Mouse (Mus musculus) liver, embryonic 13.5 days (tissue): ENCODE measurements around the gene Mybbp1a. TPM values are rescaled to one million over a fixed set of nuclear protein-coding genes. Genes with fewer than 3 reads are reported as not detected.

ENCODE experiments used
- ATAC-seq: fragments of 200-750 bp; cut with Nextera tagmentation; 2 replicates; pipeline ENCODE4 v1.8.0; 2017; ENCODE audit warnings: low read depth, mild to moderate bottlenecking, moderate number of reproducible peaks, moderate library complexity
- DNase-seq: peaks from one replicate; pipeline ENCODE4 v3.0.0; 2022
- H3K27ac ChIP-seq: fragments of 300-500 bp; sonication (generic); 2 replicates; pipeline ENCODE4 v1.5.1; 2015; ENCODE audit warnings: moderate library complexity, mild to moderate bottlenecking, inconsistent platforms
- H3K27me3 ChIP-seq: fragments of 300-500 bp; sonication (generic); 2 replicates; pipeline ENCODE4 v1.6.1; 2015; ENCODE audit warnings: mild to moderate bottlenecking, inconsistent platforms
- H3K36me3 ChIP-seq: fragments of 300-500 bp; sonication (generic); 2 replicates; pipeline ENCODE4 v1.6.1; 2015; ENCODE audit warnings: mild to moderate bottlenecking, inconsistent platforms
- H3K4me1 ChIP-seq: fragments of 300-500 bp; sonication (generic); replicated peaks from 2 replicates; pipeline ENCODE4 v1.6.1; 2015; ENCODE audit warnings: inconsistent platforms
- H3K4me2 ChIP-seq: fragments of 300-500 bp; sonication (generic); 2 replicates; pipeline ENCODE4 v1.6.1; 2015; ENCODE audit warnings: inconsistent platforms, mild to moderate bottlenecking, moderate library complexity
- H3K4me3 ChIP-seq: fragments of 300-500 bp; sonication (generic); replicated peaks from 2 replicates; pipeline ENCODE4 v1.5.1; 2015; ENCODE audit warnings: mild to moderate bottlenecking, inconsistent platforms
- H3K9ac ChIP-seq: fragments of 300-500 bp; sonication (generic); 2 replicates; pipeline ENCODE4 v1.6.1; 2015; ENCODE audit warnings: mild to moderate bottlenecking, inconsistent platforms
- H3K9me3 ChIP-seq: fragments of 300-500 bp; sonication (generic); replicated peaks from 2 replicates; pipeline ENCODE4 v1.6.1; 2016; ENCODE audit warnings: inconsistent platforms
- WGBS: fragments of 180-500 bp; shearing (Covaris S2); methylation state at CpG from one replicate; pipeline ENCODE4 v1.1.7; 2015; ENCODE audit not compliant: insufficient replicate concordance; 5-methylcytosine and 5-hydroxymethylcytosine counted together
- polyA plus RNA-seq: library from polyadenylated mRNA; unstranded; fragments of >200 nt; fragmentation: Nextera tagmentation; extraction: Ambion mirVana; gene quantifications from 2 replicates; pipeline ENCODE4 v1.2.1, GENCODE M21; 2015

Gene Mybbp1a
- polyA plus RNA-seq, 1 experiment from 2014 or later = 129 TPM

DNA sequence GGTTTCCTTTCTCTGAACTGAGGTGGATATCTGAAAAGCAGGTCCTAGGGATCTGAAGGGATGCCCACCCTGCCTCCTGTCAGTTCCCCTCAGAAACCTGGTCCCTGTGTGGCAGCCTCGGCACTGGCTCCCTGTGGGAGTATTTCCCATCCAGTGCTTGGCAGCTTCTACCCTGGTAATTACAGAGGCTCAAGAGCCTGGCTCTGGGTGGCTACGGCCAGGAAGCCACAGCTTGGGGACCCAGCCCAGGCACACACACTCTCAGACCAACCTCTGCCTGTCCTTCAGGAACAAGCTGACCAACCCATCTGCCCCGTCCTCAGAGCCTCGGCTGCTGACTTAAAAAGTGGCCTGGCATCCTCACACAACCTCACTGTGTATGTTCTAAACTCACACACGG, 40.2 kb downstream of the Mybbp1a start:
- H3K4me1 ChIP-seq = peaks cover 100% of the 10 kb centered on the region
- peak overlapping the region; percentile 41; the same call in 1 of the 2 replicates for H3K9ac ChIP-seq

GRCm38 (mm10) chr11:72481952-72482351, 40.8 kb downstream of the Mybbp1a start:
- Histone ChIP-seq H3K4me2 (peak overlapping the region; percentile 54), H3K9me3 (no peaks in the 10 kb centered on the region), H3K4me3 (no peak overlapping the region), H3K9ac (peak overlapping the region; percentile 41), H3K27ac (peak overlapping the region; percentile 83), H3K27me3 (no peaks in the 10 kb centered on the region), H3K36me3 (no peaks in the 10 kb centered on the region), H3K4me1 (peaks cover 100% of the 10 kb centered on the region)
- ATAC-seq (peak; percentile 84), DNase-seq (peak; percentile 65)
- 12% methylated on average over 4 of the region's 4 CpGs for WGBS

More for the DNA sequence above, 40.2 kb downstream of the Mybbp1a start:
- H3K27ac ChIP-seq = peak overlapping the region; percentile 83
- peak overlapping the region; percentile 54 for H3K4me2 ChIP-seq
- H3K4me3 ChIP-seq = no peak overlapping the region
- H3K9me3 ChIP-seq = no peaks in the 10 kb centered on the region
- no peak for ATAC-seq
- H3K27me3 ChIP-seq = no peaks in the 10 kb centered on the region
- 22% methylated on average over 5 of the region's 5 CpGs for WGBS
- H3K36me3 ChIP-seq = no peaks in the 10 kb centered on the region
- DNase-seq = no peak

- H3K4me1 ChIP-seq = peaks cover 100% of the 10 kb centered on the region
Measured at GRCm38 (mm10) chr11:72484549-72484948, 43.4 kb downstream of the Mybbp1a start.

DNA sequence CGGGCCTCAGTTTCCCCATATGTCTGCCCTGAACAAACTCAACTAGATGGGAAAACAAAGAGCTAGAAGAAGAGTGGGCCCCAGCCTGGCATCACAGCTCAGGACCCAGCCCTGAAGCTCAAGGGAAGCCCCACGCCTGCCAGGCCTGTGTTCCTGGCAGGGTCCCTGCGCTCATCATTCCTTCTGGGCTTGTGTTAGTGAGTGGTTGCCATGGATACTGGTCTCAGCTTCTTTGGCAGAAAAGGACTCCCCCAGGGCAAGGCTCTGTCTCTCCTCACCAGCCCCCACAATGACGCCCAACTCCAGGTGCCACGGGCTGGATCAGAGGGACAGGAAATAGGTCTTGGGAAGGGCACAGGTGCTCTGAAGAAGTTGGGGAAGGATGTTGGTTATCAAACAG, 44.0 kb downstream of the Mybbp1a start:
- Histone ChIP-seq H3K4me1 (peaks cover 99% of the 10 kb centered on the region), H3K36me3 (no peaks in the 10 kb centered on the region), H3K4me2 (no peak overlapping the region), H3K9me3 (no peaks in the 10 kb centered on the region), H3K27me3 (peaks cover 21% of the 10 kb centered on the region), H3K4me3 (no peak overlapping the region), H3K27ac (peak overlapping the region; percentile 56), H3K9ac (no peak overlapping the region)
- ATAC-seq (no peak), DNase-seq (no peak)
- WGBS = 36% methylated on average over 5 of the region's 5 CpGs

More at GRCm38 (mm10) chr11:72484549-72484948, 43.4 kb downstream of the Mybbp1a start:
- 9% methylated on average over 6 of the region's 6 CpGs for WGBS
- Histone ChIP-seq H3K4me2 (no peak overlapping the region), H3K4me3 (no peak overlapping the region), H3K9me3 (no peaks in the 10 kb centered on the region), H3K36me3 (no peaks in the 10 kb centered on the region), H3K27ac (peak overlapping the region; percentile 56), H3K27me3 (peaks cover 14% of the 10 kb centered on the region), H3K9ac (no peak overlapping the region)
- no peak for DNase-seq
- ATAC-seq = no peak

- Histone ChIP-seq H3K36me3 (no peaks in the 10 kb centered on the region), H3K27me3 (peaks cover 25% of the 10 kb centered on the region), H3K4me1 (peaks cover 96% of the 10 kb centered on the region), H3K4me2 (peak overlapping the region; percentile 91; the same call in 1 of the 2 replicates), H3K9ac (no peak overlapping the region), H3K27ac (peak overlapping the region; percentile 56; the same call in 1 of the 2 replicates), H3K9me3 (no peaks in the 10 kb centered on the region), H3K4me3 (no peak overlapping the region)
- DNase-seq (no peak), ATAC-seq (no peak)
- 50% methylated on average over 11 of the region's 11 CpGs for WGBS
Measured at GRCm38 (mm10) chr11:72485960-72486359, 44.8 kb downstream of the Mybbp1a start.

DNA sequence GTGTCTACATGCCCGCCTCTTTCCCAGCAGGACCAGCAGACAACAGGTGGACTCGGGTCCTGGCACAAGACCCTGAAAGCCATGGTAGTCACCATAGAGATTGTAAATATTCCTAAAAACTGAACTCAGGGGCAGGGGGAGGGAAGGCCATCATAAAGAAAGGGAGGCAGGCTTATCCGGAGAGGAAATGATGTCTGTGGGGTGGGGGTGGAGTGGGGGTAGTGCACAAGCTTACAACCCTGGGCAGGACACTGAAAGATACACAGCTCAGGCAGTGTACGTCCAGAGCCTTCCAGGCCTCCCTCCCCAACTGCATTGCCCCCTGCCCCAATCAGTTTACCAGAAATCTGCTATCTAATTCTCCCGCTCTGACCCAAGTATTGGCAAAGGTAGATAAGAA, 46.0 kb downstream of the Mybbp1a start:
- WGBS = 20% methylated on average over 5 of the region's 5 CpGs
- H3K4me1 ChIP-seq = peaks cover 87% of the 10 kb centered on the region
- peak overlapping the region; percentile 40; the same call in 1 of the 2 replicates for H3K9ac ChIP-seq
- H3K4me2 ChIP-seq = peak overlapping the region; percentile 91
- H3K36me3 ChIP-seq = no peaks in the 10 kb centered on the region
- no peak for DNase-seq
- H3K9me3 ChIP-seq = no peaks in the 10 kb centered on the region
- 0 out of 2 replicates have a peak overlapping the region, but pooled peaks have one; percentile 29 for H3K27ac ChIP-seq
- peaks cover 25% of the 10 kb centered on the region for H3K27me3 ChIP-seq
- no peak for ATAC-seq
- peak overlapping the region; percentile 67 for H3K4me3 ChIP-seq

DNA sequence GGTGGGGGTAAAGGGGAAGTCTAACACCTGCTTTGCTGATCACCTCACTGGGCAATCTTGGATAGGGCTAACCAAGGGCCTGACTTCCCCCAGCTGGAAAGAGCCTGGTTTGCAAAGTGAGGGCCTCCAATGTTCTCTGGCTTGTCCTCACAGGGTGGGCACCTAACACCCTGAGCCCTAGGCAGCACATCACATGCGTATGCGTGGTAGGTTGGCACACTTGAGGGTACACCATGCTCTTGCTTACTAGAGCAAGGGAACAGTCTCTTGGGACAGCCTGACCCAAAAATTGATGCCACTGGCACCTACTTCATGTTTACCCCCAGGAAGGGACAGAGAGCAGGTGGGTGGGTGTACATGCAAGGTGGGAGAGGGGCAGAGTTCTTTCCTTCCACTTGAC, 46.6 kb downstream of the Mybbp1a start:
- Histone ChIP-seq H3K27me3 (peaks cover 25% of the 10 kb centered on the region), H3K4me1 (peaks cover 82% of the 10 kb centered on the region), H3K27ac (no peak overlapping the region), H3K9me3 (no peaks in the 10 kb centered on the region), H3K36me3 (no peaks in the 10 kb centered on the region), H3K4me2 (peak overlapping the region; percentile 91), H3K4me3 (peak overlapping the region; percentile 67), H3K9ac (peak overlapping the region; percentile 40)
- no peak for ATAC-seq
- WGBS = 40% methylated on average over 2 of the region's 2 CpGs
- no peak for DNase-seq

GRCm38 (mm10) chr11:72488753-72489271, 47.7 kb downstream of the Mybbp1a start:
- H3K9me3 ChIP-seq = no peaks in the 10 kb centered on the region
- H3K36me3 ChIP-seq = no peaks in the 10 kb centered on the region
- H3K27ac ChIP-seq = peak overlapping the region; percentile 47
- DNase-seq = no peak
- peaks cover 71% of the 10 kb centered on the region for H3K4me1 ChIP-seq
- H3K4me3 ChIP-seq = peak overlapping the region; percentile 67
- WGBS = 1% methylated on average over 38 of the region's 38 CpGs
- H3K9ac ChIP-seq = peak overlapping the region; percentile 68
- H3K27me3 ChIP-seq = peaks cover 25% of the 10 kb centered on the region
- peak overlapping the region; percentile 91 for H3K4me2 ChIP-seq
- no peak; the same call in 1 of the 2 replicates for ATAC-seq

GRCm38 (mm10) chr11:72489397-72489796, 48.2 kb downstream of the Mybbp1a start:
- Histone ChIP-seq H3K4me2 (peak overlapping the region; percentile 91), H3K9me3 (no peaks in the 10 kb centered on the region), H3K27ac (0 out of 2 replicates have a peak overlapping the region, but pooled peaks have one; percentile 47), H3K27me3 (peaks cover 25% of the 10 kb centered on the region), H3K9ac (peak overlapping the region; percentile 68), H3K36me3 (no peaks in the 10 kb centered on the region), H3K4me3 (peak overlapping the region; percentile 67), H3K4me1 (peaks cover 65% of the 10 kb centered on the region)
- peak; percentile 4; the same call in 1 of the 2 replicates for ATAC-seq
- WGBS = 1% methylated on average over 20 of the region's 42 CpGs
- no peak for DNase-seq

GRCm38 (mm10) chr11:72489881-72490301, 48.7 kb downstream of the Mybbp1a start, which contains the start of gene Spns2:
Spns2 (minus strand) TSS chr11:72489904.
- H3K27ac ChIP-seq = peak within 1 kb of the TSS; percentile 47
- WGBS = under 1% methylated on average over 42 of the region's 42 CpGs
- peak; percentile 82 for DNase-seq

GRCm38 (mm10) chr11:72491130-72491960, 50.2 kb downstream of the Mybbp1a start:
- ATAC-seq = no peak
- 62% methylated on average over 15 of the region's 15 CpGs for WGBS
- H3K9me3 ChIP-seq = no peaks in the 10 kb centered on the region
- H3K27ac ChIP-seq = no peak overlapping the region
- DNase-seq = no peak
- H3K4me2 ChIP-seq = no peak overlapping the region
- no peak overlapping the region for H3K9ac ChIP-seq
- peaks cover 55% of the 10 kb centered on the region for H3K4me1 ChIP-seq
- no peaks in the 10 kb centered on the region for H3K36me3 ChIP-seq
- H3K4me3 ChIP-seq = no peak overlapping the region
- peaks cover 25% of the 10 kb centered on the region for H3K27me3 ChIP-seq

More at GRCm38 (mm10) chr11:72489881-72490301, 48.7 kb downstream of the Mybbp1a start, which contains the start of gene Spns2:
- peaks cover 63% of the 10 kb centered on the region for H3K4me1 ChIP-seq
- no peaks in the 10 kb centered on the region for H3K36me3 ChIP-seq
- peak within 1 kb of the TSS; percentile 68 for H3K9ac ChIP-seq
- ATAC-seq = peak; percentile 84
- peak within 1 kb of the TSS; percentile 67 for H3K4me3 ChIP-seq
- no peaks in the 10 kb centered on the region for H3K9me3 ChIP-seq
- peaks cover 25% of the 10 kb centered on the region for H3K27me3 ChIP-seq
- peak within 1 kb of the TSS; percentile 91 for H3K4me2 ChIP-seq
